Mouse (Mus musculus) cortical plate, adult 2 months (tissue): ENCODE measurements around the gene Nudt2.

Experiments used
- CTCF ChIP-seq: fragments of 200-500 bp; IDR thresholded peaks from 2 replicates; pipeline ENCODE4 v1.5.1; 2011; ENCODE audit warnings: mild to moderate bottlenecking, control low read depth, low read length; ENCODE audit not compliant: insufficient read depth; ENCODE audit errors: extremely low read depth
- POLR2A ChIP-seq: fragments of 200-500 bp; IDR thresholded peaks from 2 replicates; pipeline ENCODE4 v1.6.1; 2011; ENCODE audit warnings: mild to moderate bottlenecking, low read length, control low read depth; ENCODE audit not compliant: insufficient read depth; ENCODE audit errors: extremely low read depth

DNA sequence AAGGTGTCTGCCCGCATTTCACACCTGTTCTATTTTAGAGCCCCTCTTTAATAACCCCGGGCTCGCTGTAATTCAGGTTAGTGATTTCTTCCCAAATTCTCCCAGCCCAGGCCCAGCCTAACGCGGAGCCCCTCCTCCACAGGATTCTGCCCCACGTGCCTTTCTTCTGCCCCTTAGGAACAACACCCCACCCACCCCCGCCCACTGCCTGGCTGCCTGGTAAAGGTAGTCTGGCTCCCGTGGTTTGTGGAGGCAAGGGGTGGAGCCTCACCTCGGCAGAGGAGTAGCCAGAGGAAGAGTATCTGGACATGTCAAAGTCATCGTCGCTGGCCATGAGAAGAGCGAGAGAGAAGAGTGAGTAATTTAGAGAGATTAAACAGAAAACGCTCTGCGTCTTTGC is 55.7 kb downstream of the Nudt2 start:
- TF ChIP-seq CTCF: no peak
- no peak for TF ChIP-seq POLR2A
